Mouse (Mus musculus) A20 (cell line): ENCODE results near the gene Mcub.

ENCODE experiments used
- DNase-seq: peaks from one replicate; pipeline ENCODE4 v3.0.0-alpha.2; 2011; ENCODE audit warnings: low read depth, low spot score

The Mcub gene

DNA sequence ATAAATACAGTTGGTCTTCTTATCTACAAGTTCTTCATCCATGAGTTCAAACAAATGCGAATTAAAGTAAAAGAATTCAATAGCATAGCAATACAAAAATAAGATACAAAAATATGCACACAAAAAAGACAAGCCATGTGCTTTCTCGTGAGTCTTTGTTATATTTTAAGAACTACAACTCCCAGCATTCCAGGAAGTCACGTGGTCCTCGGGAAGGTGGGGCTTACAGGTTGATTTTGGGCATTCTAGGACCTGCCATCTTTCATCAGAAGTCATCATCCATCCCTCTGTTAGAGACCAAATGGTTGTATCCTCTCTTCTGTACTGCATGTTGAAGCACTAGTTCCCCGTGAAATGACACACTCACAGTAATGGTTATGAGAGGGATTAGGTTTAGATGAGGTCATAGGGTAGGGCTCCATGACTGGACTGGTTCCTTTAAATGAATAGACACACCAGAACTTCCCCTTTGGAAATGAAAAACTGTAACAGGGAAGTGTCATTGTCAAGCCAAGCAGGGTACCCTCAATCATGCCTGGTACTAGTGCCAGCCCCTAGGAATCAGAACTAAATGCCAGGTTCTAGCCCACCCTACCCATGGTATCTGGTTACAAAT lies 20.7 kb downstream of the Mcub start:
- DNase-seq: no peak

DNA sequence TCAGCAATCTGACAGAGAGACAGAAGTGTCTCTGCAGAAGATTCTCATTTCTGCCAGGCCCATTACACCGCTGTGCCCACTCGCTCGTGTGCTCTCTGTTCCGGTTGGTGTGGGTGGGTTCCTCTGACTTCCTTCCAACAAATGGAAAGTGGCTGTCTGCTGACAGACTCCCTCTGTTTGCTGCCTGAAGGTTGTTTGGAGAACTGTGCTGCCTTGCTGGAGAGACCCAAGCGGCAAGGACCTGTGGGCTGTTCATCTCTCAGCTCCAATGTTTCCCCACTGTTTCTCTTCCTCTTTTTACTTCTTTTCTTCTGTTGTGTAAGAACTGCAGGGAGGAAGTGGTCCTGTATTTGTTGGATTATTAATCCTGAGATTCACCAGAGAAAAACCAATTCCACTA lies 21.6 kb downstream of the Mcub start:
- DNase-seq: peak; percentile 22

DNA sequence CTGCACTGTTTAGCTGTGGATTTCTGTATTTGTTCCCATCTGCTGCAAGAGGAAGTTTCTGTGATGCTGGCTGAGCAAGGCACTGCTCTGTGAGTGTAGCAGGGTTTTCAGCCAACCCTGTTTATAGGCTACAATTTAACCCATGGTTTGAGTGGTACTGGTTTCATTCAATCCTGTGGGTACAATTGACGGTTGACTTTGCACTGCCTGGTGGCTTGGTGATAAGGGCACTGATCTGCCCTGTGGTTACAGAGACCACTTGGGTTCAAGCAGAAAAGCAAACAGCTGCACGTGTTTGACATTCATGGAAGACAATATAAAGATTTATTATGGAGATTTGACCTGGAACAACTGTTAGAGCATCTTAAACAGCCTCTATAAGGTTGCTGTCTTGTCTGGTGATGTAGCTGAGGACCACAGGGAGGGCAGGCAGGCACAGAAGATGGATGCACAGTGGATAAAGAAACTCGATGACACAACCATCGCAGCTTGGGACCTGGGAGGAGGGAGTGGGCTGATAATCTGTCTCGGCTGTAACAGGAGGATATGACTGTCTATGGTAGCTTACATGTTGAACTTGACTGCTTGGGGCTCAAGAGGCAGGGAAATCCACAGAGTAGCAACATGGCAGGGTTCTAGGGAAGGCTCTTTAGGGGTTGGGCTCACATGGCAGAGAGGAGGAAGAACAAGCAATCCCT lies 23.6 kb downstream of the Mcub start:
- DNase-seq: no peak

DNA sequence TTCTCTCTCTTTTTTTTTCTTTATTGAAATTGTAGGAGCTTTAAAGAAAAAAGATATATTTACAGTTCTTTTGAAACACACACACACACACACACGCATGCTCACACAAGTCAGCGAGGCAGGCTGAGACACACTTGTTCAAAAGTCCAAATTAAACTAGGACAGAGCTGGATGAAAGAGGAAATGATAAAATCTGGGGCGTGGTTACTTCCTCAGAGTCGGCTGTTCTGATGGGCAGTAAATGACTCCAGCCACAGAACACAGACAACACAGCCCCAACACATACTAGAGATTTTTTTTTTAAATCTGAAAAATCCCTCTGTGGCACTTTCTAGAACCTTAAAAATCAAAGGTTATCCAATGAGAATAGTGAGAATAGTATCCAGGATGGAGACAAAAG lies 26.2 kb downstream of the Mcub start:
- DNase-seq: peak; percentile 16

DNA sequence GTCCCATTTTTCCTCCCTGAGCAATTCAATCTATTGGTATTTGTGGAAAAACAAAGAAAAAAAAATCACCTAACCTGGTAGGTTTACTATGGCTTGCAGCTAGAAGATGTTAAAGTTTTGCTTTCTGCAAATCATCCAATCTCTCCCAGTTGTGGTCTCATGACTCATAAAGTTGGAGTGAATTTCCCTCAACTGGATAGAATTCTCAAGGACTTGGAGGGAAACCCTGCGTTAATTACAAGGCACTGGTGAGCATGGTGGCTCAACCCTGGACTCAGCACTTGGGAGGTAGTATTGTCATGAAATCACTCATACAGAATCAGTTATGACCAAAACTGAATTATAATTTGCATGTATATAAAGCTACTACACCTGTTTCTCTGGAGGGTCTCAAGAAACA lies 28.7 kb downstream of the Mcub start:
- DNase-seq: no peak

DNA sequence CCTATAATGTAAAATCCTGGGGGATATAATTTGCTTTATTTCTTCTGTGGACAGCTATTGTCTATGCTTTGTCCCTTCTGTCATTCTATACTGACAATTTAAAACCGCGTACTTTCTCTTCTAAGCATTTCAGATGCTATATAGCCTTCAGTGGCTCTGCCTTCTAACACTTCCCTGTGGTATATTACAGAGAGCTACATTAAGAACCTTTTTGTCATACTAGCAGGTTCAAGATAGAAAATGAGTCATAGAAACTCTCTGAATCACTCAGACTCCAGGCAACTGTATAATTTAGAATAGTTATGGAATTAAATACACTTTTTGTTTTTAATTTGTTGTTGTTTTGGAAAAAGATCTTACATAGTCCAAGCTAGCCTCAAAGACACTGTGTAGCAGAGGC lies 29.2 kb downstream of the Mcub start:
- DNase-seq: no peak

DNA sequence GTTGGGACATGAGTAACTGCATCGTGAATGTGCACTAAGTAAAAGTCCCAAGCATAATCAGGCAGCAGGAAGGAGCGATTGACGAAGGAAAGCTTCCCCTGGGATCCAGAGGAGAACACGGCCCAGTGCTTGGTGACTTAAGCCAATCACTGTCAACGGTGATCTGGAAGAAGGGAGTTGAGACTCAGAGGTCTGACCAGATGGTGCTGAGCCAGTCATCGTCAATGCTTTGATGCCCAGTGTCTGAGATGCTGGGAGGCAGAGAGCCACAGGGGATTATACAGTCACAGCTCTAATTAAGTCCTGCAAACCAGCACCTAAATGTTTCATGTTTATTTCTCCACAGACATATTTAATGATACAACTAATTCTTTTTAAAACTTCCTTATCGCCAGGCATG lies 30.9 kb downstream of the Mcub start:
- DNase-seq: no peak

DNA sequence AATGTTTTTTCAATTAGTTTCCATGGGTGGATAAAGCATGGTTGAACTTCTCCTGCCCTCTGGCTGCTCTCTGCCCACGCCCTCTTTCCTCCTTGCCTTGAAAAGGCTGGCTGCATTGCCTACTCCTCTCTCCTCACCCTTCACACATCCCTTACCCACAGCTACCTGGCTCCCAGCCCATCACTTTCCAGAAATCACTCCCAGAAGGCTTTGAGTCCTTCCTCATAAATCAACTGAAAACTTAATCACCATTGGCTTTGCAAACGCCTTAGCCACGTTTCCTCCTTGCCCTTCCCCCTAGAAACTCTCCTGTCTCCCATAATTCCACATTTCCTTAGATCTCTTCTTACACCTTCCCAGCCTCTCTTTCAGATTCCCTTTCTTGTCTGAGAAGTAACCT lies 32.2 kb downstream of the Mcub start:
- no peak for DNase-seq

DNA sequence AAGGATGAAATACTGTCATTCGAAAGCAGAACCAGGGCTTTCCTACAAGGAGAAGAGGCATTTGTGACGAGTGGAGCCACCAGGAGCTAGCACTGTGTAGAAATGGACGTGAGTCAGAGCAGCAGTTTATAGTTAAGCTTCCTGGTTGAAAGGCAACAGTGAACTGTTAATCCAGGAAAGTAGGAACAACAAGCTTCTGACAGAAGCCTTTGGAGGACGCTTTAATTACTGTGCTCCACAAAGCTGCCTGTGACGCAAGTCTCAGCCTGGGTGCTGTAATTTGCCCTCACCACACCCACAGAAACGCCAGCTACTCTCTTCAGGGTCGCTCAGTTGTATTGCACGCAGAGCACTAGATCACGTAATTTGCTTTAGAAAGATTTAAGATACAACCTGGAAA lies 33.4 kb downstream of the Mcub start:
- no peak for DNase-seq

DNA sequence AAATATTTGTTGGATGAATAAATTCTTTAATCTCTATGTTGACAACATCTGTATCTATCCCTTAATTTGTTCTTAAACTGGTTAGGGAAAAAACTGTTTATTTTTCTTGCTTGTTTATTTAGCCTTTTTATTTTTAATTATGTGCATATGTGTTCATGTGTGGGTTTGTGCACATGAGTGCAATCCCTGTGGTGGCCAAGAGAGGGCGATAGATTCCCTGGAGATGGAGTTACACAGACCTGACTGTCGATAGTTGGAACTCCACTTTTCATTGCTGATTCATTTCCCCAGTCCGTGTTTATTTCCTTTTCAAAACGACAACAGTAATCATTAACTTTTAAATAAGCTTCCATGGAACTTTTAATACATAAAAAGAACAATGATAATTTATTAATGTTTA lies 37.6 kb downstream of the Mcub start:
- DNase-seq: peak; percentile 62

DNA sequence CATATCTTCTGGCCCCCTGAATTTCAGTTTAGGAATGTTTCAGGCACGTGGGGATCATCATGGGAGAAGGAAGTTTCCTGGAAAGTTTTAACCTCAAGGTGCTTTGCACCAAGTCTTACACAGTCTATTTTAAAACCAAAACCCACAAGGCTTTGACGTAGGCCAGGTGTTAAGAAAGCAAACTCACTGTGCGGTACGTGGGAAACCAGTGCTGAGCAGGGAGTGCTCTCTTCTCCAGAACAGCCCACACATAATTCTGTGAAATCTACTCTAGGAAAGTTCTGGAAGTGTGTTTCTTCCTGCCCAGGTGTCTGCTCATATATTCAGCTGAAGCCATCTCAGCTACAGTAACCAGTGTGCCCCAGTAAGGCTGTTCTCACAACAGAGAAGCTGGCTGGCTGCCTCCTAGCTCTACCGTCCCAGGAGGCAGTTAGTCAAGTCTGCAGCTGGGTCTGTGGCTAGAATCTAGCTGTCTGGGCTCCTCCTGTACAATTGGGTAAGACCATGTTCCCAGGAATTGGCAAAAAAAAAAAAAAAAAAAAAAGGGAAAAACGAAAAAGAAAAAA lies 39.7 kb downstream of the Mcub start:
- no peak for DNase-seq

DNA sequence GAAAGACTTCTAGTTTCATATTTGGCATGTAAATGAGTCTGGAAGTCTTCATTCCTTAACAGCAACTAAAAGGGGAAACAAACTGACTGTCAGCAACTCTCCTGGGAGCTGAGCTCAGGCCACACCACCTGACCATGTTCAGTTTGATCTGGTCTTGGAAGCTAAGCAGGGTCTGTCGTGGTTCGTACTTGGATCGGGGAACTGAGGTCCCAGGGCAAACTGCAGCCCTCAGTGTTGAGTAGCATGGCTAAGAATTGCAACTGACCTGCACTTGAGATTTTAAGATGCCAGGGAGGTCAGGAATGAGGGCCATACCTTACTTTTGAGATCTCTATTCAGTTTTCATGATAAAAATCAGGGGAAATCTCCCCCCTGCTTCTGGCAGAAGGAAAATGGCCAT lies 44.1 kb downstream of the Mcub start:
- DNase-seq: no peak

DNA sequence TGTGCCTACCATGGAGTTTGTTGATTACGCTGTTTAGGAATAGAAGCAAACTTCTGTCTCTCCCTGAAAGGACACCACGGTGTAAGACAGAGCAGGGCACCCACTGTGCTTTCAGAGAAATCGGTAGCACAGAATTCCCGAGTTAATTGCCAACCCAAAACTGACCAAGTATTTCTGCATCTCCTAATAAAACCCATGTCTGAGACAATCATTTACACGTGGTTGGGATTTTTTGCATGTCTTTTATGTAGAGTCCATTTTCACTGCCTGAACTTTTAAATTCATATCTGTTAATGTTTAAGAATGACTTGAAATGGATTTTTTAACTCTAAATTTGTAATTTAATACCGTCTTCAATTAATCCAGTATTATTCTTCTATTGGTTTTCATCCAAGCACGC lies 46.4 kb downstream of the Mcub start:
- DNase-seq: no peak

DNA sequence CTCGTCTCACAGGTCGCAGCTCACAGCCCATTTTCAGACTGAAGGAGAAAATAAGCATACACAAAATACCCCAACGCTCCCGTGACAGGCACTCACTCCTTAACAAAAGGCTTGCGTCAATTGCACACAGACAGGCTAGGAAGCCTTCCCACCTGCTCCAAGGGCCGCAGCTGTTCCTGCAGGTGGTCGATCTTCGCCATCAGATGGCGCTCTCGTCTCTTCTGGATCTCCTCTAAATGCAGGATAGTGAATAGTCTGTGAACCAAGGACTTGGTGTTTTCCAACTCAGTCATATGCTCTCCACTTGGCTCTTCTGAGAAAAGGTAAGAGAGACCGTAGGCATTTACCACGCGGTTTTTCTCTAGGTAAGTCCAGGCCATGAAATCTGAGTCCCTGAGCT lies 51.6 kb downstream of the Mcub start:
- peak; percentile 64 for DNase-seq

DNA sequence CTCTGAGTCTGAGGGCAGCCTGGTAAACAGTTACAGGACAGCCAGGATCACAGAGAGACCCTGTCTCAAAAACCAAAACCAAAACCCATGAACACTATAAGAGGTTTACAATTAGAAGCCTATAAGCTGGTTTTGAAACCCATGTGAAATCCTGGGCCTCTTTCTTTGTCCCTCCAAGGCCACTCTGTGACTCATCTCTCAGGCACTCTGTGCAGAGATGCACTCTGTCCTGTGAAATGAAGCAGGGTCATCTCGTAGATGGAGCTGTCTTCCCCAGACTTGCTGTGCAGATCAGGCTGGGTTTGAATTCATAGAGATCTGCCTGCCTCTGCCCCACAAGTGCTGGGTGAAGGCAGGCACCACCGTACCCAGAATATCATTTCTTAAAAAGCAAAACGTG lies 52.6 kb downstream of the Mcub start:
- no peak for DNase-seq

DNA sequence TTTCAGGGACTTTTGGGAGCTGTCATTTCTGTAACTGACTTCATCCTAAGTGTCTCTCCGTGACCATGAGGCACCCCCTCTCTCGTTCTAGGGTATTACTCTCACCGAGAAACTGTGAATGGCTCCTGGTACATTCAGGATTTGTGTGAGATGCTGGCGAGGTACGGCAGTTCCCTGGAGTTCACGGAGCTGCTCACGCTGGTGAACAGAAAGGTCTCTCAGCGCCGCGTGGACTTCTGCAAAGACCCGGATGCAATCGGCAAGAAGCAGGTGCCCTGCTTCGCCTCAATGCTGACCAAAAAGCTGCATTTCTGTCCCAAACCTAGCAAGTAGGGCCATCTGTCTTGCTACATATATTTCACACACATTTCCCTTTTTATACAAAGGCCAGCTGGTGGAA lies 56.8 kb downstream of the Mcub start:
- no peak for DNase-seq

DNA sequence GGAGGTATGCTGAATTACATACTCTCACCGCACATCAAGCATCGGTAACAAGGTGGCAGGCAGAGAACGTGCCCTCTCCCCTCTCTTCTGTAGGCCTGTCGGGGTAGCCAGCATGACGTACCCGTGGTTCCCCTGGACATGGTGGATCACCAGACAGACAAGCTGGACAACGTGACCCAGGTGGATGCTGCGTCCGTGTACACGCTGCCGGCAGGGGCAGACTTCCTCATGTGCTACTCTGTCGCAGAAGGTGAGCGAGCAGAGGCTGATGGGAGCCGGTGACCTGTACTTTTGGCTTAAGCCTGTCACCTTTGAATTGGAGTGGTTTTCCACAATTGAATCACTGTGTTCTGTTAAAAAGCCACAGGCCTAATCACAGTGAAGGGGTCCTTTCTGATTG lies 58.0 kb downstream of the Mcub start:
- no peak for DNase-seq

DNA sequence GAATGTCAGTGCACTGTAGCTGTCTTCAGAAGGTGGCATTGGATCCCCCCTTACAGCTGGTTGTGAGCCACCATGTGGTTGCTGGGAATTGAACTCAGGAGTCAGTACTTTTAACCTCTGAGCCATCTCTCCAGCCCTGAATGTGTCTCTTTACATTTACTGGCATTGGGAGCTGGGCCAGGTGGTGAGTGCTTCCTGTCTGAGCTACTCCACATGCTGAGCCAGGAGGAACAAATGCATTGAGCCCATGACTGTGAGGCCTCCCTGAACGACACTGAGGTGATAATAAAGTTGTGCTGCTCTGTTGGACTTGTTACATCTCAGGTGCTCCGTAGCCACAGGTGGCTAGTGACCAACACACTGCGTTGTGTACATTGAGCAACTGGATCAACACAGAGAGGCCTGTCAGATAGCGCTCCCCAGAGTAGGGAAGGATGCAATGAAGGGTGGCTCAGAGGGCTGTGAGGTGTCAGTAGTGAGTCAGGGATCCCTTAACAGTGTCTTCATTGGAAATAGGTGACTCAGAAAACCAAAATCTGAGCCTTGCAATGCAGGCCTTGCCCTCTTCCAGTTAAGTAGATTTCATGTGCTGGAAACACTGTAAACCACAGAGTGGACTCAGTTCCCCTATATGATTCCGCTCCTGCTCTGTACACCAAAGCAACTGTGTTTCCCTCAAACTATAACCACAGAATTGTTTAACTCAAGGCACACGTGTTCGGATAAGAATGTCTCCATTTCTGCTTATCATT lies 65.4 kb downstream of the Mcub start:
- DNase-seq: no peak

DNA sequence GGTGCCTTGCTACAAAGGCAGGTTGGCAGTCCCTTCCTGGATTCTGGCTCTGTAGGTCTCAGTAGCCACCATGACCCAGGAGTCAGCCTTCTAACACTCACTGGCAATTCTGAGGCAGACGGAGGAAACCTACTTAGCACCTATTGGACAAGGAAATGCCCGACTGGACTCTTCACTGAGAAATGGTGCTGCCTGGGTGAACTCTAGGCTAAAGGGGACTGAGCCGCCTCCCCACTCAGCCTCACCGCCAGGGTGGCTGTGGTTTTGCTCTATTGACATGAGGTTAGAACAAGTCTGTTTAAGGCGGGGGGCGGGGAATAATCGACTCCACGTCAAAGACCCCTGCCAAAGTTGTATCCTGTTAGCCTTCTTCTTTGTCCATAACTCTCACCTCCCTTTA lies 66.1 kb downstream of the Mcub start:
- no peak for DNase-seq

DNA sequence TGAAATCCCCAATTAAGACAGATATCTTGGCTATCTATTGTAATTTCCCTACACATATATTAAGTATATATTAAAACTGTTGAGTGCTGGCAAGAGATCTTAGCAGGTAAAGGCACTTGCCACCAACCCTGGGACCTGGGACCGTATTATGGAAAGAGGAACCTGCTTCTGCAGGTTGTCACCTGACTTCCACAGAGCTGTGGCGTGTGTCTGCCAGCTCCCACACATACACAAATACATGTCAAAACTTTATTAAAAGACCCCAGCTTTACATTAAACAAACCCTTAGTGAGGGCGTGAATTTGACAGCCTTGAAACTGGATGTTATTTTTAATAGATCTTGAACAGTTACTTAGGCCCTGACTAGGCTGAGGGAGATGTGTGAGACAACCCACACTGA lies 66.6 kb downstream of the Mcub start:
- no peak for DNase-seq

DNA sequence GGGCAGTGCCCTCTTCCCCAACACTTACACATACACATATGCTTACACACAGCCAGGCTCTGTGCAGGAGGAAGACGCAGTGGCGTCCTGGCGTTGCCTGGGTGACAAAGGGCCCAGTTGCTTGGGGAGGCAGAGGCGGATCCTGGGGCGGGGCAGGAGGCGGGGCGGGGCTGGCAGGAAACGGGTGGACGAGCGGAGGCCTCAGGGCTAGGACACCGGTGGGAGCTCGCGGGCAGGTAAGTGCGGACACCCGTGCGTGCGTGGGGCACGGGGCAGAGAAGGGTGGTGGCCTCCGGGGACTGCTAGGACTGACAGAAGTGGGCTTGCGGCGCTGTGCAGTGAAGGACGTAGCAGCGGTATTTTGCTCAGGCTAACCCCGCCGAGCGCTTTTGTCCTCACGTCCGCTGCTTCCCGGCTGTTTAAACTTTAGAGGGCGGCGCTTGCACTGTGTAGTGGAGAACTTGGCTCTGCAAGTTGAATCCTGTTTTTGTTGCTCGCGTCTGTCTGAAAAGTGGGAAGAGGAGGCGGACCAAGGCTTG lies 68.7 kb downstream of the Mcub start, which contains the start of gene Casp6:
TSS of gene Casp6 (plus strand) at position 155 of the 539 bp plus-strand sequence.
- peak; percentile 85 for DNase-seq

DNA sequence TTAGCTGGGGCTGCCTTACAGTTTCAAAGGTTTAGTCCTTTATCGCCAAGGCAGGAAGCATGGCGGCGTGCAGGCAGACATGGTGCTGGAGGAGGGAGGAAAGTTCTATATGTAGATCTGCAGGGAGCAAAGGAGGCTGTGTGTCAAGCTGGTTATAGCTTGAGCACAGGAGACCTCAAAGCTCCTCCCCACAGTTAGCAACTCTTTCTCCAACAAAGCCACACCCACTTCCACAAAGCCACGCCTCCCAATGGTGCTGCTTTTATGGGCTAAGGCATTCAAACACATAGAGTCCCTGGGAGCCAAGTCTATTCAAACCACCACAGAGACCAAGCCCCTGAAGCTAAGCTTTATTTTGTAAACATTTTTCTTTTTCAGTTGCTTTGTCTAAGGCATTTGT lies 71.1 kb downstream of the Mcub start:
- DNase-seq: peak; percentile 27
